Mouse (Mus musculus) T-cell, adult 2 months (primary cell): ENCODE data around the gene Ints4.

Source experiments
- DNase-seq: peaks from one replicate; pipeline ENCODE4 v3.0.0; 2022; ENCODE audit warnings: low spot score

Ints4 gene

DNA sequence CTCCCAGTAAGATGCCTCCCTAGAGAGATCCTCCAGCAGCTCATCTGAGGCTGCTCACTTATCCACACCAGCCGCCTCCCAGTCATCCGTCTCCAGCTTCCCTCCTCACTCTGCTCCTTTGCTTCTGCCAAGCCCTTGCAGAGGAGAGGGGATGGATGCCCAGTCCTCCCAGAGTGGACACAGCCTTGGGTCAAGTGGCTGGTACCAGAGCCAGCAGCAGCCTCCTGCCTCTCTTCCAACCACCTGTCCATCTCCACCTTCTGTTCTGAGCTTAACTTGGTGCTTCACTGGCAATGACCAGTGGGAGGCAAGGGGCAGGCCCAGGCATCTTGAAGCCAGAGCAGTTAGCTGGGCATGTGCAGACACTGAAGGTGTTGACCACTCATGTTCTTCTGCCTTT, 65.7 kb downstream of the Ints4 start:
- DNase-seq, result no peak

GRCm38 (mm10) chr7:97549301-97549700, 68.5 kb downstream of the Ints4 start:
- no peak for DNase-seq

DNA sequence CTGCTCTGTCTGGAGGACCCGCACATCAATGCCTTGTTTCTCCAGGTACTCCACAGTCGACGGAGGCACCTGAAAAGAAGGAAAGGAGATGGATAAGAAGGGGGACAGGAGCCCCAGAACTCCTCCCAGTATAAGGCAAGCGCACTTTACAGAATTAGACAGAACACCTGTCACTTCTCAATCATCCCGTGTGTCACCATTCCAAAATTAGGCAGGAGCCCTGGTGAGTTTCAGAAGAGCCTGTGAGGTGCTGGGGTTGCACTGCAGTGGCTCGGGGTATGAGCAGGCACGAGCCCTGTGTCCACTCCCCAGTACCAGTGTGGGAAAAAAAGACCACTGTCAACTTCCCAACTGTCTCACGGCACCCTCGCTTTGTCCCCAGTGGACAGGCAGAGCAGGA, 69.9 kb downstream of the Ints4 start:
- DNase-seq, result no peak

- no peak for DNase-seq
These were observed 82.8 kb downstream of the Ints4 start for GRCm38 (mm10) chr7:97563576-97563975.

GRCm38 (mm10) chr7:97569372-97569771, 88.6 kb downstream of the Ints4 start:
- no peak for DNase-seq

DNA sequence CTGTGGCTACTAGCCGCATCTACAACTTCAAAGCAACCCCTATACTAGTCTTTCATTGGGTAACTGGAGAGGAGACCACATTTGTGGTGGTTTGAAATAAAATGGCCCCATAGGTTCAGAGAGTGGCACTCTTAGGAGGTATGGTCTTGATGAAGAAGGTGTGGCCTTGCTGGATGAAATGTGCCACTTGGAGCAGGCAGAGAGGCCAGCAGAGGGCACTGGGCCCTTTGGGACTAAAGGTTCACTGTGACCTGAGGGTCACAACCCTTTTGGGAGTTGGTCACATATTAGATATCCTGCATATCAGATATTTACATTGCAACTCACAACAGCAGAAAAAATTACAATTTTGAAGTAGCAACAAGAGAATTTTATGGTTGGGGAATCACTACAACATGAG, 89.6 kb downstream of the Ints4 start:
- no peak for DNase-seq

DNA sequence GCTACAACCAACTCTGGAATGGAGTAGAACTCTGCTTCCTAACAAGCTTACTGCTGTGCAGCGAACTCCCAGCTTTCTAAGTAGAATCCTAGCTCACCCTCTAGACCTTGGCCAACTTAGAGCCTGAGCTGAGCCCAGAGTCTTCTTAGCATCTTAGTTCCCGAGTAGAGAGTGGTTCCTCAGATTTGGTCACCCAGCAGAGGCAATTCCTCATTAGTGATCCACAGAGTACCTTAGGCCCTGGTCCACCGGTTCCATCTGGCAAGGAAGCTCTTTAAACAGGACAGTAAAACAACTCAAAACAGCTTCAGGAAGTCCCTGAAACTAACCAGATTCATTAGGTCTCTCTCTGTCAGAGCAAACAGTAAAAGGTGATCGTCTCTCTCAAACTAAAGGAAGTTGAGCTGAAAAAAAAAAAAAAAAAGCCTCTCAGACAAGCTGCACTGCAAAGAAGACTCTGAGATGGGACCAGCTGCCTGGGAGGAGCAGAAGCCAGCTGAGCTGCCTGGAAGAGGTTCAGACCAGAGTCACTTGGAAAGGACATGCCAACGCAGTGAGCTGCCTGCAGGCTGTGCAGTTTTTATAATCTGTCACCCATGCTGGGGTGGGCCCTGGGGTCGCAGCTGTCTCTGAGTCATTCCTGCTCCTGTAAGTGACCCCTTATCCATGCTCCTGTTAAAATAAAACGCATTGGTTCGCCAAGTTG, 97.8 kb downstream of the Ints4 start:
- peak; percentile 16 for DNase-seq

GRCm38 (mm10) chr7:97579067-97579975, 98.6 kb downstream of the Ints4 start, which contains the start of the genes Aamdc and Rsf1:
Aamdc (minus strand) TSS chr7:97579497.
Rsf1 (plus strand) TSS chr7:97579889.
- DNase-seq, result peak; percentile 92

GRCm38 (mm10) chr7:97579976-97580842, 99.5 kb downstream of the Ints4 start:
- peak; percentile 45 for DNase-seq

GRCm38 (mm10) chr7:97580843-97581214, 100.1 kb downstream of the Ints4 start:
- peak; percentile 92 for DNase-seq

GRCm38 (mm10) chr7:97588506-97588905, 107.8 kb downstream of the Ints4 start:
- no peak for DNase-seq

GRCm38 (mm10) chr7:97590488-97590887, 109.7 kb downstream of the Ints4 start:
- no peak for DNase-seq
